Mouse (Mus musculus): ENCODE results near the gene Gm4181.
"Not testable (repeated sequence)": the region's sequence is repeated elsewhere in the genome, so short reads cannot be mapped to it uniquely, and the experiment has no call there.

Gene Gm4181

DNA sequence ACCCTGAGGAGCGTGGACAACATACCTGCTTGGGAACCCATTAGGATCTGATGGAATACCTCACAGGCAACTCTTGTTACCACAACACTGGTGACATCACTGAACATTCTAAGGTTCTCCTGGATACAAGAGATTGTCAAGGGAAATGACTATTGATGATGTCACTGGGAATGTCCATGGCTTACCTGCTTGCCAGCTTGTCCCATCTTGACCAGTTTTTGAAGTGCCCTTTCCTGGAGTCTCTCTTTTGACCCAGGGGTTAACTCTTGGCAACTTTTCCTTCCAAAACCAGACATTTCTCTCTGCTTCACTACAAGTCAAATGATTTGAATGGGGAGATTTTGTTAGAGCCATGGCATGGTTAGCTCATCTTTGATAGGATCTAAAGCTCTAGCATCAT is at the start of gene Gm4181:
Gene Gm4181 (minus strand): TSS at position 101 of the 400 bp plus-strand sequence.
- not testable (repeated sequence) for DNase-seq (ENCODE audit: low spot score)

DNA sequence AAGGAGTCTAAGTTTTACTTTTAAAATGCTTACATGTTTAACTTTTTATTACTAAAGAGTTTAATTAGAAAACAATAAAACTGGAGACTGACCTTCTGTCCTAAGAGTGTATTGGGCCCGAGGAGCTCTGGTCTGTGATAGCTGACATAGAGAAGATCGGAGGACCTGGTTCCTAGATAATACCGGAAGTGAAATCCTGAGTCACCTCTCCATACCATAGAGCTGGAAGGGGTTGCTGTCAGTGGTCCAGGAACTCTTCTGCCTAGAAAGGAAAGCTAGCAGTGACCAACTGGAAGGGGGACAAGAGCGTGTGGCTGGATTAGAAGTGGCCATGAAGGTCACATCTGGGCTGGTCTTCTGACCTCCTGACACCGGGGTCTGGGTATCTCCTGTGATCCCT is 41.8 kb upstream of the Gm4181 start:
- no peak for DNase-seq (ENCODE audit: low spot score)

DNA sequence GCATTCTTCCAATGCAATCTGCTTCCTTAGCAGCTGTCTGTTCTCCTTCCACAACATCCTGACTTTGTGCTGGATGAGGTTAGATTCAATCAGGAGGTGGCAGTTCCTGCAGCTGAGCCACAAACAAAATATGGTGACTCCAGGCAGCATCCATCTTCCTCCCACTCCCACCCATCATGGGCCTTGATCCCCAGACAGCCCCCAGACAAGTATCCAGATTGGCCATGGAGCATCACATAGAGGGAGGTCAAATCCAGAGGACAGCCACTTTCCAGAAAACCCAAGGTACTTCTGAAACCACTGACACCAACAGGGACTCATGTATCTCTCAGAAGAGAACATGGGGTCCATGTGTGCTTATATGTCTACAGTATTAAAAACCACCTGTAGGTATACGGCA is 3.0 kb downstream of the Gm4181 start:
- not testable (repeated sequence) for DNase-seq (ENCODE audit: low spot score)

DNA sequence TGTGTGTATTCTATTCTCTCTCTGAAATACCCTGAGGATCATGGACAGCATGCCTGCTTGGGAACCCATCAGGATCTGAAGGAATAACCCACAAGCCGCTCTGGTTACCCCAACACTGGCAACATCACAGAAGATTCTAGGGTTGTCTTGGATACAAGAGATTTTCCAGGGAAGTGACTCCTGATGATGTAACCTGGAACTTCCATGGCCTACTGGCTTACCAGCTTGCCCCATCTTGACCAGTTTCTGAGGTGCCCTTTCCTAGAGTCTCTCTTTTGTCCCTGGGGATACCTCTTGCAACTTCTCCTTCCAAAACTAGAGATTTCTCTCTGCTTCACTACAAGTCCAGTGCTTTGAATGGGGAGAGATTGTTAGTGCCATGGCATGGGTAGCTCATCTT is 24.3 kb downstream of the Gm4181 start, which contains the start of gene Gm17078:
Gene Gm17078 (minus strand): TSS at position 101 of the 400 bp plus-strand sequence.
- DNase-seq (ENCODE audit: low spot score) = no peak

DNA sequence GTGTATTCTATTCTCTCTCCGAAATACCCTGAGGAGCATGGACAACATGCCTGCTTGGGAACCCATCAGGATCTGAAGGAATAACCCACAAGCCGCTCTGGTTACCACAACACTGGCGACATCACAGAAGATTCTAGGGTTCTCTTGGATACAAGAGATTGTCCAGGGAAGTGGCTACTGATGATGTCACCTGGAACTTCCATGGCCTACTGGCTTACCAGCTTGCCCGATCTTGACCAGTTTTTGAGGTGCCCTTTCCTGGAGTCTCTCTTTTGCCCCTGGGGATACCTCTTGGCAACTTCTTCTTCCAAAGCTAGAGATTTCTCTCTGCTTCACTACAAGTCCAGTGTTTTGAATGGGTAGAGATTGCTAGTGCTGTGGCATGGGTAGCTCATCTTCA is 43.4 kb downstream of the Gm4181 start, which contains the start of gene Gm17174:
Gene Gm17174 (minus strand): TSS at position 101 of the 400 bp plus-strand sequence.
- not testable (repeated sequence) for DNase-seq (ENCODE audit: low spot score)
